ENCODE assay signal across 8 mouse cellular contexts in the genomic region with DNA sequence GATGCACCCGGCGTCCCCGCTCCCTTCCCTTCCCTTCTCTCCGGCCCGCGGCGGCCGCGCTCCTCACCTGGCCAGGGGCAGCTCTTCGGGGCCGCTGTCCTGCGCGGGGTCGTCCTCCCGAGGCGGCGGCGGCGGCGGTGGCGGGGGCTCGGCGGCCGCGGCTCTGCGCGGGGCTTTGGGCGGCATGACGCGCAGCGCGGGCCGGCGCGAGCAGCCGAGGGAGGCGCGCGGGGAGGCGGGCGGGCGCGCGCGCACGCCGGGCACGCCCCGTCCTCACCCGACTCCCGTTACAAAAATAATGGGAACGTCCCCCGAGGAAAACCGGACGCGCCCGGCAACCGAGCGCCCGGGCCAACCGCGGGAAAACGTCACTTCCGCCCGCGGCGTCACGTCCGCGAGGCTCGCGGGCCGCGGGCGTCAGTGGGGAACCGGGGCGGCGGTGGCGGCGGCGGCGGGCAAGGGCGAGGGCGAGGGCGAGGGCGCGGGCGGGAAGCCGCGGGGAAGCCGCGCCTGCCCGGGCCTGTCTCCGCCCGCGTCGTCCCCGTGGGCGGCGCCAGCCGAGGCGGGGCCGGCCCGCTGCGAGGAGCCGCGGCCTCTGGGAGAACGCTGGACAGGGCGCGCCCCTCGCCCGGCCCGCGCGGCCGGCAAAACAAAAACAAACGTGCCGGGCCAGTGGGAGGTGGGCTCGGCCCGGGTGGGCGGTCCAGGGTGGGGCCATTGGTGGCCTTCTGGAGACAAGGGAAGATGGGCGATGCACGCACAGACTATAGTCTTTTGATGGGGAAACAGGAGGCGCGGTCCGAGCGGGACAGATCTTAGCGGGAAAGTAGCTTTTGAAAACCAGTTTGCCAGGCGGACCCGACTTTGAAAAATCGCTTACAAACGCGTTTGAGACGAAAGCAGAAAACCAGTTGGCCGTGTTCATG. TPM values are rescaled to one million over a fixed set of nuclear protein-coding genes. Genes with fewer than 3 reads are reported as not detected.
DNase-seq lines count a peak whose midpoint lies in the region; ATAC-seq lines count a peak whose summit lies in the region.

A gene (minus strand): TSS at position 367 of the 926 bp plus-strand sequence.

- peak within 1 kb of the TSS; percentile 90 for H3K27ac ChIP-seq in hindbrain, embryonic 12.5 days

- H3K36me3 ChIP-seq in hindbrain, embryonic 12.5 days, result peaks cover 2% of the 10 kb centered on the region; the same call in 1 of the 2 replicates

- under 1% methylated on average over 93 of the region's 135 CpGs for WGBS in hindbrain, embryonic 12.5 days

- ATAC-seq in hindbrain, embryonic 12.5 days (ENCODE audit: low FRiP score), result peak; percentile 92

- peak within 1 kb of the TSS; percentile 97 for H3K4me3 ChIP-seq in hindbrain, embryonic 12.5 days

- H3K4me2 ChIP-seq in hindbrain, embryonic 12.5 days (replicated peaks), result peak within 1 kb of the TSS; percentile 78

- H3K27me3 ChIP-seq in hindbrain, embryonic 12.5 days, result no peaks in the 10 kb centered on the region

- H3K9ac ChIP-seq in hindbrain, embryonic 12.5 days, result peak within 1 kb of the TSS; percentile 80

- H3K9me3 ChIP-seq in hindbrain, embryonic 12.5 days (replicated peaks), result no peaks in the 10 kb centered on the region

- DNase-seq in MN1 (ENCODE audit: low spot score), result peak; percentile 85
- DNase-seq in cerebellum, adult 9-11 months, result peak; percentile 86
- peak; percentile 55 to 81 for DNase-seq in frontal cortex, postnatal 10 days (ENCODE audit: low spot score in 2 of 2)
- peak; percentile 67 to 71 for DNase-seq in layer of hippocampus, postnatal 25 days (ENCODE audit: extremely low spot score in 1 of 2, low spot score in 1 of 2)
- DNase-seq in lung, postnatal 25 days (ENCODE audit: low spot score), result peak; percentile 88
- DNase-seq in retina, adult 2 months (ENCODE audit: low read depth, low spot score), result peak; percentile 71
- DNase-seq in thymus, postnatal 36 days, result peak; percentile 80 to 84

- H3K4me1 ChIP-seq in hindbrain, embryonic 12.5 days, result peaks cover 16% of the 10 kb centered on the region

RNA-seq across cellular contexts. Expression of the gene that starts here (rescaled TPM):
- 34.2 and 36.4 TPM in 2 replicates for polyA plus RNA-seq in hindbrain, embryonic 12.5 days (2016; fragmentation: Nextera tagmentation; extraction: Ambion mirVana)
- 10 to 100 TPM; 32.7 to 43.8 TPM for total RNA-seq in layer of hippocampus, postnatal 25 days (2021)

Comparison
In these comparisons a context has a peak if more than half of its experiments do, and no peak if none do; other contexts are left out.
1. Peak in every context shown above with its lines: DNase-seq, ATAC-seq, H3K4me3 ChIP-seq and H3K27ac ChIP-seq.